Mouse (Mus musculus) erythroblast, embryonic 14.5 days (primary cell): ENCODE measurements around the gene Ddr1.

Source experiments
- GATA1 ChIP-seq: IDR thresholded peaks from 2 replicates; pipeline ENCODE4 v1.6.1; 2012; ENCODE audit warnings: low read length, inconsistent platforms, mixed read lengths
- TAL1 ChIP-seq: IDR thresholded peaks from 3 replicates; pipeline ENCODE4 v1.6.1; 2012; ENCODE audit warnings: low read length, inconsistent platforms, mixed read lengths

GRCm38 (mm10) chr17:35691811-35692210 is 12.6 kb downstream of the Ddr1 start:
- no peak for TF ChIP-seq GATA1
- no peak for TF ChIP-seq TAL1
